Mouse (Mus musculus): Measurements from ENCODE around the gene Cfap99. TPM values are rescaled to one million over a fixed set of nuclear protein-coding genes. Genes with fewer than 3 reads are reported as not detected.
A peak's percentile ranks its signal among the peaks of the same experiment; 100 is the strongest.

The Cfap99 gene
- polyA plus RNA-seq, 1 experiment = 0.19 TPM

DNA sequence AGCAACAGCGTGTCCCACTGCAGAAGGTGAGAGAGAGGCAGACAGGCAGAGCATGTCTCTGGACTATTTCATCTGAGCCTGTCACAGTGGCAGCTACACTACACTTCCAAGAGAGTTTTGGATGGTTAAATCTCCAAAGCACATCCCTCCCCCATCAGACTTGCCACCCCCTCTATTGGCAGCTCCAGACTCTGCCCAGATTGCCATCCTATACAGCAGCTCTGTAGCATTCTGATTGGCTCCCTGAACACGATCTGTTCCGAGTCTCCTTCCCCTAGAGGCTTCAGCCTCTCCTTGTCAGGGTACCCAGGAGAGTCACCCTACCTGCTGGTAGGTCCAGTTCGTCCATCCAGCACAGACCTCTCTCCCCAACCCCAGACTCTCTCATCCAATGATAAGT is 9.7 kb downstream of the Cfap99 start:
- no peak for DNase-seq (ENCODE audit: low read depth)
- TF ChIP-seq POLR2A (IDR thresholded peaks at IDR 0.05; ENCODE audit: borderline replicate concordance, extremely low read depth, insufficient read depth, insufficient read length, poor library complexity, severe bottlenecking) (no peak), CTCF (IDR thresholded peaks at IDR 0.05; ENCODE audit: borderline replicate concordance, extremely low read depth, insufficient read depth, insufficient read length) (no peak)

DNA sequence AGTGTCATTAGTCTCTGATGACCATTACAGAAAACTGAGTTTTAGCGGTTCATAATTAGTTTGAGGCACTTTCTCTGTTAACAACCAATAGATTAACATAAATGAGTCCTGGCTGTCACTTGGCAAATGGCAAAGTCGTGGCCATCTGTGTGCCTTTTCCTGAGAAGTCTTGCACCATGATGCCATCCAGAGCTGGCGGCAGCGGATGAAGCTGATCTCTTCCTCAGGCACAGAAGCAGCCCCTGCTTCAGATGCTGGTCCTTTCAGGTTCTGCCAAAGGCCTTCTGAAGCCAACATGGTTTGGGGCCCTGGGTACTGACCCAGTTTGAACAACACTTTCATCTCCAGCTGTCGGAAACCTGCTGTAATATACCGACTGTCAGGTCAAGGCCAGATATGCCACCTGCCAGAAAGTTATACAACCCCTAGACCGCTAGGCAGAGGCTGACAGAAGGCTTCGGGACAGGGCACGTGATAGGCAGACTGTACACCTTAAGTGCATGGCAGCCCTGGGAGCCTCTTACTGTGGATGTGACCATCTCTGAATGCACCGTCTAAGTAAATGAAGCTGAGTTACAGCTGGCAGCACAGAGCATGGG is 10.6 kb downstream of the Cfap99 start:
- peak; percentile 24 for DNase-seq (ENCODE audit: low read depth)
- TF ChIP-seq CTCF (IDR thresholded peaks at IDR 0.05; ENCODE audit: borderline replicate concordance, extremely low read depth, insufficient read depth, insufficient read length) = no peak
- no peak for TF ChIP-seq POLR2A (IDR thresholded peaks at IDR 0.05; ENCODE audit: borderline replicate concordance, extremely low read depth, insufficient read depth, insufficient read length, poor library complexity, severe bottlenecking)

DNA sequence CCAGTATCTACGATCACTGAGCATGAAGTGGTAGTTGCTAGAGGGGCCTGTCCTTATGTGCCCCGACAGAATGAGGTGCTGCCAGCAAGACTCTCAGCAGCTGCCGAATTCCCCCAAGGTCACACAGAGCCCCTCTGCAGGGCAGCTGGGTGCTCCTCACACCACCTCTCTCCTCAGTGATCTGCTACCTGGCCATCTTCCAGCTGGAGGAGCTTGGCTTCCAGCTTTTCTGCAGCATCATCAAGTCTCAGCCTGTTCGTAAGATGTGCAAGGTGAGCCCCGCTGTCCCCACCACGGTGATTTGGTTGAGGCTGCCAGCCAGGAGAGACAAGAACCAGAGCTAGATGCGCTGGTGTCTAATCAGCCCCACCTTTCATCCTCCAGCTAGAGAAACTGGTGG is 14.0 kb downstream of the Cfap99 start:
- no peak for DNase-seq (ENCODE audit: low read depth)
- TF ChIP-seq CTCF (IDR thresholded peaks at IDR 0.05; ENCODE audit: borderline replicate concordance, extremely low read depth, insufficient read depth, insufficient read length) (no peak), POLR2A (IDR thresholded peaks at IDR 0.05; ENCODE audit: borderline replicate concordance, extremely low read depth, insufficient read depth, insufficient read length, poor library complexity, severe bottlenecking) (no peak)

DNA sequence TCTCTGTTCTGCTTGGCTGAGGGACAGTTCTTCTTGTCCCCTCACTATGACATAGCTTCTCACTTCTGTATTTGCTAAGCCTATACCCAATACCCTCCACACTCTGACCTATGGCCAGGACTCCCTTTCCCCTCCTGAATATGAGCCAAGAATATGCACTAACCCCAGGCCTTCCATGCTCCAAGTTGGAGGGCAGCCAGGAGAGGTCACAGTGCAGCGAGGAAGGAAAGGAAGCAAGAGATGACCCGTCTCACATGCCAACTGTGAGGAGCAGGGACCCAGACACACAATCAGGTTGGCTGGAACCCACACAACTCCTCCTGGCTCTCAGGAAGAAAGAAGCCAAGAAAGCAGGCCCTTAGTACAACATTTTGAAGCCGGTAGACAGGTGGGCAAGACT is 20.6 kb downstream of the Cfap99 start:
- TF ChIP-seq CTCF (IDR thresholded peaks at IDR 0.05; ENCODE audit: borderline replicate concordance, extremely low read depth, insufficient read depth, insufficient read length) (no peak), POLR2A (IDR thresholded peaks at IDR 0.05; ENCODE audit: borderline replicate concordance, extremely low read depth, insufficient read depth, insufficient read length, poor library complexity, severe bottlenecking) (no peak)
- DNase-seq (ENCODE audit: low read depth) = no peak

DNA sequence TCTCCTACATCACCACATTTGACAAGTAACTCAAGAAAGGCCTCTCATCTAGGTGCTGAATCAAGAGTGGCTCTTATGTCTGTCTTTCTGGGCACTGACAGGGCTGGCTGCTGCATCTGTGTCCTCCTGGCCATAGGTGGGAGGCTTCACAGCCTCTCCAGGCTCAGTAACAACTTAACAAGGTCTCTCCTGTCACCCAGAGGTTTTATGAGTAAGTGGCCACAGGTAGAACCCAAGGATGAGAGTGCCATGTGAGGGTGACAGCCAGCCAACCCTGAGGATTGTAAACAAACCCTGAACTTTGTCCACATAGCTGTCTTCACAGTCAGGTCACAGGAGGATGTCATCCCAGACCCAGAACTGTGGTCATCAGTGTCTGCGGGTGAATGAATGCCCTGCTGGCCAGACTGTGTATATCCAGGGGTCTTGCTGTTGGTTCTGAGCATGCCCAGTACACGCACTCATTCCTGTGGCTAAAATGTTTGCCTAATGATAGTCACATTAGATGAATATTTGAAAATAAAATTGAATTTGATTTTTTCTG is 31.2 kb downstream of the Cfap99 start:
- TF ChIP-seq POLR2A (IDR thresholded peaks at IDR 0.05; ENCODE audit: borderline replicate concordance, extremely low read depth, insufficient read depth, insufficient read length, poor library complexity, severe bottlenecking) (no peak), CTCF (IDR thresholded peaks at IDR 0.05; ENCODE audit: borderline replicate concordance, extremely low read depth, insufficient read depth, insufficient read length) (no peak)
- DNase-seq (ENCODE audit: low read depth) = no peak

DNA sequence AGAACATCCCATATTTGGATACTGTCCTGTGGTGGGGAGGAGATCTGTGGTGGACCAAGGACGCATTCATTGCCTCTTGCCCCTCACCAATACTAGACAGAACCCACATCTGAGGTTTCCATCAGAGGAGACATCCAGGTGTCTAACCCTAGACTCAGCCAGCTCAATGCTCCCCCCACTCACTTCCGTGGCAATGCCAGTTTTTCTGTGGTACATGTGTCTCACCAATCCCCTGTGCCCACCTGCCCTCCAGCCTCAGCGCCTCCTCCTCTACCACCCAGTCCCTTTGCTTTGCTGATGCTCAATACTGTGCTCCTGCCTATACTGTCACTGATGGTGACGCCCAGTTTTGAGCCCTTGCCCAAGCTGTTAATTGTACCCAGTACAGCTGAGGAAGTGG is 32.8 kb downstream of the Cfap99 start:
- no peak for DNase-seq (ENCODE audit: low read depth)
- TF ChIP-seq CTCF (IDR thresholded peaks at IDR 0.05; ENCODE audit: borderline replicate concordance, extremely low read depth, insufficient read depth, insufficient read length) (no peak), POLR2A (IDR thresholded peaks at IDR 0.05; ENCODE audit: borderline replicate concordance, extremely low read depth, insufficient read depth, insufficient read length, poor library complexity, severe bottlenecking) (no peak)

DNA sequence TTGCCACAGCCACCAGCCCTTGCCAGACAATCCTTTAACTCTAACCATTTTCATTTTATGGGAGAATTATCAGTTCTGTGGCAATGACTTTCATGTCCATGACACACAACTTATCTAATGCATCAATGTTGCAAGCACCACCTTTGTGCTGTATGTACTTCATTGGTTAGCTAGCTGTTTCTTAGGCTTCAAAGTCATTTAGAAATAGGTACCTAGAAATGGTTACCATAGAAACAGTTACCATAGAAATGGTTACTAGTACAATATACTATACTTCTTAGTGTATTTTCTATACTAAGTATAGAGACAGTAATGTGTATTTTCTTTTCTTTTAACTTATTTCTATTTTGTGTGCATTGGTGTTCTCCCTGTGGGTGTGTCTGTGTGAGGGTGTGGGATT is 36.9 kb downstream of the Cfap99 start:
- peak; percentile 39 for DNase-seq (ENCODE audit: low read depth)
- TF ChIP-seq CTCF (IDR thresholded peaks at IDR 0.05; ENCODE audit: borderline replicate concordance, extremely low read depth, insufficient read depth, insufficient read length) (no peak), POLR2A (IDR thresholded peaks at IDR 0.05; ENCODE audit: borderline replicate concordance, extremely low read depth, insufficient read depth, insufficient read length, poor library complexity, severe bottlenecking) (no peak)

DNA sequence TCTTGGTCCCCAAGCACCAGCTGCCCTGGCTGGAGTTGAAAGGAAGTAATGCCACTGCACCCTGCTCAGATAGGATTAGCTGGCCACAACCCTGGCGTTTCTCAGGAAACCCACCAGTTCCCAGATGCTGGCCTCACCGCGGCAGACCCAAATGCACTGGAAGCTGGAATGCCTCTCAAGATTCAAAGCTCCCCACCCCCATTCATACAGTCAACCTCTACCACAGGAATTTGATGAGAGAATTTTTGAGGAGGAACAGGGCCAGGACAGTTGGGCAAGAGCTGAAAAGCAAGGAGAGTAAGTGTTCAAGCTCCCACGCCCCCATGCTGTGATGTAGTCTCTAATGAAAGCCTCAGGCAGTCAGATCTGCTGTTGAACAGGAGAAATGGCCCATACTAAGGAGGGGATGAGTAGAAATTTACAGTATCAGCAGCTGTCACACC is 37.9 kb downstream of the Cfap99 start:
- peak; percentile 44 for DNase-seq (ENCODE audit: low read depth)
- TF ChIP-seq CTCF (IDR thresholded peaks at IDR 0.05; ENCODE audit: borderline replicate concordance, extremely low read depth, insufficient read depth, insufficient read length) = no peak
- no peak for TF ChIP-seq POLR2A (IDR thresholded peaks at IDR 0.05; ENCODE audit: borderline replicate concordance, extremely low read depth, insufficient read depth, insufficient read length, poor library complexity, severe bottlenecking)

DNA sequence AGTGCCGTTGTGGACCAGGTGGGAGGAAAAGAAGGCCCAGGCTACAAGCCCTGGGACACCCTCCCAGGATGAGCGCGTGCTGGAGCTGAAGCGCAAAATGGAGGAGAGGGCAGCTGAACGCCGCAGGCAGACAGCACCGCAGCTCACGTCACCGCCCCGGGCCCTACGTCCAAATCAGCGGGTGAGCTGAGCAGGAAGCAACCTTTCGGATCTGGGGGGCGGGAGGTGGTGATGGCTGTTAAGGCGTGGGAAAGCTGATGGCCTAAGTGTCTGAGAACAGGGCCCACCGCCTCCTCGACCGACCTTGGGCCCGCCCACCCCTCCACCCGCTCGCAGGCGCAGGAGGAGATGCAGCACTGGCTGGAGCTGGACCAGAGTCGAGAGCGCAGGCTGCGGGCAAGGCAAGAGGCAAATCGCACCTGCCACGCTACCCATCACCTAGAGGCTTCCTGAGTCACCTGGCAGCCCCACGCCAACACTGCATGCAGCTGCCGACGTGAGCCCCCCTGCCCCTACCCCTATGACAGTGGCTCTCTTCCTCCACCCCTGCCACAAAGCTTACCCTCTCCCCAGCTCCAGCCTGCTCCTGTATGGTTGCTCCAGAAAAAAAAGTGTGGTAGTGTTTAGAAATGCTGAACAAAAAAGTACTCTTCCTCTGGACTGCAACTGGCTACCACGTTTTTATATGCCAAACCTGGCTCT is 38.6 kb downstream of the Cfap99 start:
- DNase-seq (ENCODE audit: low read depth) = peak; percentile 62
- TF ChIP-seq POLR2A (IDR thresholded peaks at IDR 0.05; ENCODE audit: borderline replicate concordance, extremely low read depth, insufficient read depth, insufficient read length, poor library complexity, severe bottlenecking) (no peak), CTCF (IDR thresholded peaks at IDR 0.05; ENCODE audit: borderline replicate concordance, extremely low read depth, insufficient read depth, insufficient read length) (no peak)

DNA sequence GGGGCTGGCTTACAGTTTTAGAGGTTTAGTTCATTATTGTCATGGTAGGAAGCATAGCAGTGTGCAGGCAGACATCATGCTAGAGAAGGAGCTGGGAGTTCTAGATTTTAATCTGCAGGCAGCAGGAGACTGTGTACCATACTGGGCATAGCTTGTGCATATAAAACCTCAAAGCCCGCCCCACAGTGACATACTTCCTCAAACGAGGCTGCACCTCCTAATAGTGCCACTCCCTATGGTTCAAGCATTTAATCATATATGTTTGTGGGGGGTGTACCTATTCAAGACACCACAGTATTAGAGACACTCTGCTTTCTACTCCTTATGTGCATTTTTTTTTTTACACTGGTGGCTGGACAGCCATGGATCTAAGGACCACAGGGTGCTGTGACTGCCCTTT is 41.7 kb downstream of the Cfap99 start:
- TF ChIP-seq POLR2A (IDR thresholded peaks at IDR 0.05; ENCODE audit: borderline replicate concordance, extremely low read depth, insufficient read depth, insufficient read length, poor library complexity, severe bottlenecking) (no peak), CTCF (IDR thresholded peaks at IDR 0.05; ENCODE audit: borderline replicate concordance, extremely low read depth, insufficient read depth, insufficient read length) (no peak)
- no peak for DNase-seq (ENCODE audit: low read depth)

DNA sequence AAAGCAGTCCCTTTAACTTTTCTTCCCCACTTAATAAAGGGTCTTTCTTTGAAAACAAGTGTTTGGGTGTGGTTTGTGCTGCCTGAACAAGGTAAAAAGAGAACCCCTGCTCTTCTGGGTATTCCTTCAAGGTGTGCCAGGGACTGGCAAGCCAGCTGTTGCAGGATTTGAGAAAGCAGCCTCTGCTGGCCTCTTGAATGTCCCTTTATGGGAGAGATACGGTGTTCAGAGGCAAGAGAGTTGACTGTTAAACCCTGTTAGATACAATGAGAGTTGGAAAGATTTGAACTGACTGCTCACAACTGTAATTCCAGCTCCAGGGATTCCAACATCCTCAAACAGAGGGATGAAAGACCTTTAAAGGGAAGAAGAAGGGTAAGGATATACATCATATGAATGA is 45.7 kb downstream of the Cfap99 start:
- TF ChIP-seq CTCF (IDR thresholded peaks at IDR 0.05; ENCODE audit: borderline replicate concordance, extremely low read depth, insufficient read depth, insufficient read length) = no peak
- DNase-seq (ENCODE audit: low read depth) = no peak

DNA sequence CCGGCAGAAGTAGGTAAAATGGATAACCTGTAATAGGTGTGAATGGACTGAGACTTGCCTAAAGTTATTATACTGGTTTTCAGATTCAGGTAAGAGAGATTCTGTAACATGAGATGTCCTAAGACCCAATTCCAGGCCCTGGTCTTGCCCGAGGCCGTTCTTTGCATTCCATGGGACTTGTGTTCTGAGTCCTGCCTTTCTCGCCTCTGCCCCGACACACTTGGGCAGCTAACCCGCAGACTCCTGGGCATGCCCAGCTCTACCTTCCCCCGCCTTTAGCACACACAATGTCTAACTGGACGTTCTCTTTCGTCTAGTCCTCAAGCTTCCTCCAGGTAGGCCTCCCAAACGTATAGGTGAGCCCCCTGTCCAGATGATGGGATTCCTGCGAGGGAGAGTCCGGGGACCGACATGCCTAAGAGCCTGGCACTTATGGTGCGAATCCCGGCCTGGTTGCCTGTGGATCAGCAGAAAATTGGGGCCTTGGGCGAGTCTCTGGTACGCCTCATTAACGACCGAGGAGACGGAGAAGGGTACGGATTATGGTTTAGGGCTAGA is 47.2 kb downstream of the Cfap99 start:
- no peak for TF ChIP-seq CTCF (IDR thresholded peaks at IDR 0.05; ENCODE audit: borderline replicate concordance, extremely low read depth, insufficient read depth, insufficient read length)
- no peak for TF ChIP-seq POLR2A (IDR thresholded peaks at IDR 0.05; ENCODE audit: borderline replicate concordance, extremely low read depth, insufficient read depth, insufficient read length, poor library complexity, severe bottlenecking)
- no peak for DNase-seq (ENCODE audit: low read depth)
